Mouse (Mus musculus): ENCODE results near the gene Tbp. TPM values are rescaled to one million over a fixed set of nuclear protein-coding genes. Genes with fewer than 3 reads are reported as not detected.

Gene Tbp
- polyA plus RNA-seq, 1 experiment from 2014 or later, result 76.7 TPM

Other genes with a start within 250 kb of the Tbp start
- gene Dll1, start 123.0 kb upstream of the Tbp start, polyA plus RNA-seq (2014; fragmentation: Nextera tagmentation; extraction: Ambion mirVana), result 59.6 and 64.3 TPM in 2 replicates
- 34.7 and 35.8 TPM in 2 replicates for gene Fam120b, start 103.7 kb upstream of the Tbp start, polyA plus RNA-seq (2014; fragmentation: Nextera tagmentation; extraction: Ambion mirVana)
- gene Psmb1, start 137 bp upstream of the Tbp start, polyA plus RNA-seq (2014; fragmentation: Nextera tagmentation; extraction: Ambion mirVana), result 275 and 283 TPM in 2 replicates
- 66.9 and 68.3 TPM in 2 replicates for gene Pdcd2, start 27.4 kb downstream of the Tbp start, polyA plus RNA-seq (2014; fragmentation: Nextera tagmentation; extraction: Ambion mirVana)
- 0.85 and 1.7 TPM in 2 replicates for gene Prdm9, start 64.5 kb downstream of the Tbp start, polyA plus RNA-seq (2014; fragmentation: Nextera tagmentation; extraction: Ambion mirVana)
- 41.2 and 54.7 TPM in 2 replicates for gene Chd1, start 205.1 kb downstream of the Tbp start, polyA plus RNA-seq (2014; fragmentation: Nextera tagmentation; extraction: Ambion mirVana)

Data from hindbrain, embryonic 11.5 days (tissue).